Mouse (Mus musculus) olfactory bulb, adult 2 months (tissue): Measurements from ENCODE around the gene Cep152. TPM values are rescaled to one million over a fixed set of nuclear protein-coding genes. Genes with fewer than 3 reads are reported as not detected.

Source experiments
- H3K27ac ChIP-seq: fragments of 200-500 bp; 2 replicates; pipeline ENCODE4 v1.5.1; 2012; ENCODE audit warnings: low read depth, low read length; ENCODE audit not compliant: insufficient read depth
- H3K4me1 ChIP-seq: fragments of 200-500 bp; 2 replicates; pipeline ENCODE4 v1.6.1; 2012; ENCODE audit warnings: low read length; ENCODE audit not compliant: control insufficient read depth, insufficient read depth
- H3K4me3 ChIP-seq: fragments of 200-500 bp; 2 replicates; pipeline ENCODE4 v1.5.1; 2012; ENCODE audit warnings: mild to moderate bottlenecking, low read depth, low read length, moderate library complexity; ENCODE audit not compliant: insufficient read depth
- CTCF ChIP-seq: fragments of 200-500 bp; IDR thresholded peaks from 2 replicates; pipeline ENCODE4 v1.5.1; 2012; ENCODE audit warnings: low read depth, mild to moderate bottlenecking, low read length, moderate library complexity; ENCODE audit not compliant: insufficient read depth
- POLR2A ChIP-seq: fragments of 200-500 bp; IDR thresholded peaks from 2 replicates; pipeline ENCODE4 v1.6.1; 2012; ENCODE audit warnings: mild to moderate bottlenecking, low read depth, low read length, moderate library complexity; ENCODE audit not compliant: insufficient read depth
- WGBS: fragments of 180-500 bp; shearing (Covaris S2); methylation state at CpG from one replicate; pipeline ENCODE4 v1.1.7; 2018; 5-methylcytosine and 5-hydroxymethylcytosine counted together
- polyA plus RNA-seq: library from polyadenylated mRNA; stranded (reverse); fragments of >200 nt; gene quantifications from 2 replicates; pipeline ENCODE4 v1.2.4, GENCODE M21; 2012; ENCODE audit warnings: low replicate concordance; ENCODE audit not compliant: missing spikeins, insufficient read depth, insufficient read length

The Cep152 gene
- polyA plus RNA-seq, 1 experiment = not detected

GRCm38 (mm10) chr2:125516594-125516993 lies 108.3 kb downstream of the Cep152 start:
- 49% methylated on average over 4 of the region's 4 CpGs for WGBS

GRCm38 (mm10) chr2:125515291-125516057 lies 109.4 kb downstream of the Cep152 start:
- no peak overlapping the region for H3K4me3 ChIP-seq
- H3K4me1 ChIP-seq = no peaks in the 10 kb centered on the region
- TF ChIP-seq CTCF (no peak), POLR2A (no peak)
- WGBS = 82% methylated on average over 12 of the region's 12 CpGs
- H3K27ac ChIP-seq = no peak overlapping the region

More at GRCm38 (mm10) chr2:125516594-125516993, 108.3 kb downstream of the Cep152 start:
- TF ChIP-seq POLR2A (no peak), CTCF (no peak)
- Histone ChIP-seq H3K27ac (no peak overlapping the region), H3K4me1 (no peaks in the 10 kb centered on the region), H3K4me3 (no peak overlapping the region)

- H3K4me3 ChIP-seq = no peak overlapping the region
- H3K27ac ChIP-seq = no peak overlapping the region
- WGBS = 84% methylated on average over 3 of the region's 3 CpGs
- H3K4me1 ChIP-seq = no peaks in the 10 kb centered on the region
- TF ChIP-seq POLR2A = no peak
These were observed 110.5 kb downstream of the Cep152 start for GRCm38 (mm10) chr2:125514391-125514790.

Other genes with a start within 250 kb of the Cep152 start
- gene Gm9913, start 120.0 kb downstream of the Cep152 start, polyA plus RNA-seq = not detected in 2 replicates
- not detected in 2 replicates for gene Fbn1, start 117.1 kb downstream of the Cep152 start, polyA plus RNA-seq
- gene Eid1, start 48.0 kb upstream of the Cep152 start, polyA plus RNA-seq = not detected in 2 replicates
- gene Shc4, start 99.0 kb upstream of the Cep152 start, polyA plus RNA-seq = not detected in 2 replicates
- 44.6 TPM in 1 of 2 replicates, not detected in the other for gene Secisbp2l, start 157.8 kb upstream of the Cep152 start, polyA plus RNA-seq
- gene Galk2, start 234.0 kb upstream of the Cep152 start, polyA plus RNA-seq = not detected in 2 replicates
- gene Cops2, start 234.0 kb upstream of the Cep152 start, polyA plus RNA-seq = not detected in 2 replicates